Mouse (Mus musculus) fat pad, adult 2 months (tissue): ENCODE measurements around the gene Tubb1.

ENCODE experiments used
- DNase-seq: peaks from one replicate; pipeline ENCODE4 v3.0.0-alpha.2; 2011; ENCODE audit warnings: low read depth, low spot score; ENCODE audit errors: extremely low read depth

Tubb1 gene

DNA sequence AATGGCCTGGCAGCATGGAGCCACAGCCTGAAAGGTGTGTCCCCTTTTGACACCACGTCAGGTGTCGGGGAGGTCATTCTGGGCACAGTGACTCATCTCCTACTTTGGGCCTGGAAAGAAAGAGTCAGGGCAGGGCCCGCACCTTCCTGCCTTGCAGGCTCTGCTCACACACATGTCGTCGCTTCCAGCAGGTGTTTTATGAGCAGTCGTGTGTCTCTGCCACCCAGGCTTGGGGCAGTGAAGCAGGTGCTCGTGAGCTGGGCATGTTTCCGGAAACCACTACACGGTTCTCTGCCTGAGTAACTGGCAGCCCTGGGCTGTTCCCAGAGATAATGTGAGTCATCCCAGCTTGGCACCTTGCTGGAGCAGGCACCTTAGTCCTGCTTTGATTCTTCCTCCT is 8.0 kb upstream of the Tubb1 start:
- no peak for DNase-seq

DNA sequence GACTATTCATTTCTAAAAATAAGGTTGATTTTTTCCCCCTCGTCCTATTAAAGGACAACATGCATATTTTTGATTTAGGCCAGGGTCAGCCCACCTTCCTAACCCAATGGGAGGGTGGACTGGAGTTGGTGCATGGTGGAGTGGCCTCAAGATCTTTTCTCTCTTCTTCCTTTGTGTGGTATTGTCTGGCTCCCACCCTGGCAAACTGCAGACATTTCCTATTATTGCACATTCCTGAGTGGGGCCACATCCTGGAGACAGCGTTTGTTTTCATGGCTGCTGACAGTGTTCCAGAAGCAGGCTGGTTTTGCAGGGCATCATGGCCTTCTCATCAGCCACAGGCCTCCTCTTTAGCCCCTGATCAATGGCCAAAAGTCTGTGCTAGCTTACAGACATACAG is 7.4 kb upstream of the Tubb1 start:
- no peak for DNase-seq

- DNase-seq, result no peak
Measured at GRCm38 (mm10) chr2:174444359-174444758, 6.1 kb upstream of the Tubb1 start.

GRCm38 (mm10) chr2:174445018-174445417 is 5.5 kb upstream of the Tubb1 start:
- DNase-seq, result no peak

DNA sequence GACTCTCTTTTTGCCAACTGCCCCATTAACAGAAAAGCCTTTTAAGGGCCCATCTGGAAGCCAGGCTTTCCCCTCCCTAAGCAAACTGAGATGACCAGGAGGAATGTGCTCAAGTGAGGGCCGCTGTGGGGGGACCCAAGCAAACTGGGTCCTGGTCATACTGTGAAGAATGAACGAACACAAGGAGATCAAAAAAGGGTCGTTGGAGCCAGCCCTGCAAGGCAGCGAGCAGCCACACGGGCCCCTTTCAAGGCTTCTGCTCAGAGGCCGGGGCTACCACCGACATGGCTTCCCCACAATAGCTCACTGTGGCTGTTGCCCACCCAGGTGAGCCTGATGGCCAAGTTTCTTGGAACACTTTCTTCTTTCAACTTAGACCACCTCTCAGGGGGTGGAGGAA is 4.0 kb upstream of the Tubb1 start:
- no peak for DNase-seq

DNA sequence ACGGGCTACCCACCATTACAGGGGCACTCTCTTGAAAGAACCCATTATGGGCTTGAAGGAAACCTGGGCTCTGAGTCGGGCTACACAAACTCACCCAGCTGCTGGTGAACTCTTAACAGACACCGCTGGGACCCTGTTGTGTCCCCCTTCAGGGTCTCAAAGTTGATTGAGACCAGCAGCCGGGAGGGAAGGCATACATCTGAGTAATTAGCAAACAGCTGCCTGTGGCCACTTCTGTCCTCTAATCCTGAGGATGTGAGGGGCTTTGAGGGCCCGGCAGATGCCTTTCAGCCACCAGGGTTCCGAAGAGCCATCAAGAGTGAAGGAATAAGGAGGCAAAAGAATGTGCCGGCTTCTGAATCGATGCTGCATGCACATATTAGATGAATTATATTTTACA is 3.6 kb upstream of the Tubb1 start:
- DNase-seq, result no peak

DNA sequence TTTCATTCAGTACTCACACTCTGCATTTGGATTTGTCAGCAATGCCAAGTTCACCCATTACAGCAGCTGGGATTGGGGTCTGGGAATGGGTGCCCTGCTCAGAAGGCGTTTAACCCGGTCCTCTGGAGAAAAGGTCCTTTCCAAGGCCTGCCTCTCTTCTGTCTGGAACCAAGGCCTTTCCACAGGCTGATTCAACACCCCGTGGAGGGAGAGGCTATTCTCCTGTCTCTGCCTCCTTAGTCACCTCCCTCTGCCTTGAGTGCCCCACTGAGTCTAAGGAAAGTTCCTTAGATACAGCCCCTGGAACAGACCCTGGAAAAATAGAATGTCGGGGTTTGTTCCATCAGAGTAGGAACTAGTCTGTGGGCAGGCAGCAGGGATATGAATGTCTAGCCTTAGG is 2.1 kb upstream of the Tubb1 start:
- DNase-seq, result no peak

DNA sequence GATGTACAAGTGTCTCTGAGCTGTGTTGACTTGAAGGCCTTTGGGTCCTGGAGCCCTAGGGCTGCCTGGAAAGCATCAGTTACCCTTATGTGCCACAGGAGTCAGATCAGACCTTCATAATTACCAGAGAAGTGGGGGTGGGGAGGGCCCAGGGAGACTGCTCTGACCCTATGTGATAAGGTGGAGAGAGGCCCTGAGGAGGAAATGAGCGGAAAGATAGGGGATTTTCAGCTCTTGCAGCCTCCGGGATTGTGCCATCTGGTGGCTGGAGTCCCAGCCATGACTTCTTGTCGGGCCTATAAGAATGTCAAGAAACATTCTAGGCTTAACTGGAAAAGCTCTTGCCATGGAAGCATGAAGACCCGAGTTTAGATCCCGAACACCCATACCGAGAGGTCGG is 3.2 kb downstream of the Tubb1 start:
- no peak for DNase-seq

DNA sequence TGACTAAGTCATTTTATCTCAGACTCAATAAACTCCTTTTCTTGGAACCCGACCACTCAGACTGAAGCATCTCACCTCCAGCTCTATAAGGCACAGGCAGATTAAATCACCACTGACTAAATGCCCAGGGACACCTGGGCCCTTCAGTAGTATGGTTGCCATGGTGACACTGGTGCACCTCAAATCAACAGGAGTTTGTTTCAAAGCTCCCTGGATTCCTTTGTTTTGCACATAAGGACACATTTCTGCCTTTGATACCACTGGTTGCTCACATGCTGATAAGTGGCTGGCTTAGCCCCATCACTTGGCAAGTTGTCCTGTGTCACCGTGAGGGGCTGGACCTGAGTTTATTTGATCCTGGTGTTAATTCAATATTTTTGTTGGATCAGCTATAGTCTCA is 8.9 kb downstream of the Tubb1 start:
- DNase-seq, result no peak

- no peak for DNase-seq
Measured at GRCm38 (mm10) chr2:174463370-174463769, 12.9 kb downstream of the Tubb1 start.

GRCm38 (mm10) chr2:174463789-174464523 is 13.5 kb downstream of the Tubb1 start, which contains the start of gene Atp5e:
Gene Atp5e, minus strand, starts transcription at chr2:174464105.
- no peak for DNase-seq

GRCm38 (mm10) chr2:174470333-174470732 is 19.8 kb downstream of the Tubb1 start:
- DNase-seq, result no peak

GRCm38 (mm10) chr2:174470786-174471405 is 20.4 kb downstream of the Tubb1 start:
- no peak for DNase-seq

DNA sequence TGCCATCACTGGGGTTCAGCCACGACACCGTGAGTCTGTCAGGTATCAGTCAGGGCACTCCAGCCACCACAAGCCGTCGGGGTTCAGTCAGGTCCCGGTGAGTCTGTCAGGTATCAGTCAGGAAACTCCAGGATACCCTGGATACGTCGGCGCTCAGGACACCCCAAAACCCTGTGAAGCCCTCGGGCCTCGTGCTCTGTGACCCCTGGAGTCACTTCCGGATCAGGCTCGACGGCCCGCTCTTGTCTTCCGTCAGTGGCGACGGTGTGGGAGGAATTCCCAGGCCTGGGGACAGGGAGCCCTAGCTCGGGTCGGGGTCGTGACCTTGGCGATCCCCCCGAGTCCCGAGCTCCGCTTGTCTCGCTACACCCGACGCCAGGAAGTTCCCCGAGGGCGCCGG is 21.9 kb downstream of the Tubb1 start:
- no peak for DNase-seq

DNA sequence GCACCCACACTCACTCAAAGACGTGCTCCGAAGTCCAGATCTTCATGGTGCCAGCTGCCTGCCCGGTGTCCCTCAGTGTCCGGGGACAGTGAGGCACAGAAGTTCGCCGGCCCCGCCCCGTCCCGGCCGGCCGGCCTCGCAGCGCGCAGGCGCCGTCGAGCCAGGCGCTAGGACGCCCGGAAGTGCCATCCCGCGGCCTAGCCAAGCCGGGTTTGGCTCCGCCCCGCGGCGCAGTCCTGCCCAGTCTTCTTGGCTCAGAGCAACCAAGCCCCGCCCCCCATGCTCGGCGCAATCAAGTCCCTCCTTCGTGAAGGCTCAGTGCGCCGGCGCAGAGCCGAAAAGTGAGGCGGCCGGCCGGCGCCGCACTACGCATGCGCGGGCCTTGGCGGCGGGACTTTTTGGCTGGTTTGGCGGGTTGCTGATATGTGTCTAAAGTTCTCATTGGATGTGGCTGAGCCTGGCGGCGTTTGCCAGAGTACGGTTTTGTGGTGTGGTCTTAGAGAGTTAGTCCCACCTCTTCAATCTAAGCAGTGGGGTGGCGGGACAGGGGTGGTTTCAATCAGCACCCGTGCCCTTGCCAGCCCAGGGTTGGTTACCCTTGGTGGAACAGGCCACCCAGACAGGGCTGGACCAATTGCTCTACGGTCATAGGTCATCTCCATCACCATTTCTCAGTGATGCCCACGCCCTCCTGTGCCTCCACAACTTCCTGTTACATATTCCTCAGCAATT is 22.5 kb downstream of the Tubb1 start, which contains the start of gene Prelid3b:
TSS of gene Prelid3b (minus strand) at position 264 of the 732 bp plus-strand sequence.
- peak; percentile 76 for DNase-seq

DNA sequence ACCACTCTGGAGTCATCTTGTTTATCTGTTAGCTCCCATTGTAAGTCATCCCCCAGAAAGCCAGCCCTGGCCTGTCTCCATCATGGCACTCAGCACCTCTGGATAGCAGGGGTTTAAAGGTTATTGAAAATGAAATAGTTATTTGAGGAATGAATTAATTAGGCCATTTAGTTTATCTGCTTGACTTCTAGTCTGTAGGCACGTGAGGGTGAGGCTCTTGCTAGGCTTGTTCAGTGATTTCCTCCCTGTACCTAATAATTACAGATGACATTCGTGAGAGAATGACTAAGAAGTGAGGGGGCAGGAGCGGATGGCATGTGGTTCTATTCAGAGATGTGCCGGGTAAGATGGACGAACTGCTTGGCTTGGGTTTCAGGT is 23.0 kb downstream of the Tubb1 start:
- DNase-seq, result no peak

- no peak for DNase-seq
Measured at GRCm38 (mm10) chr2:174477543-174478319, 27.2 kb downstream of the Tubb1 start.

- no peak for DNase-seq
Measured at GRCm38 (mm10) chr2:174478746-174479145, 28.3 kb downstream of the Tubb1 start.

- DNase-seq, result no peak
Measured at GRCm38 (mm10) chr2:174487005-174487404, 36.5 kb downstream of the Tubb1 start.

DNA sequence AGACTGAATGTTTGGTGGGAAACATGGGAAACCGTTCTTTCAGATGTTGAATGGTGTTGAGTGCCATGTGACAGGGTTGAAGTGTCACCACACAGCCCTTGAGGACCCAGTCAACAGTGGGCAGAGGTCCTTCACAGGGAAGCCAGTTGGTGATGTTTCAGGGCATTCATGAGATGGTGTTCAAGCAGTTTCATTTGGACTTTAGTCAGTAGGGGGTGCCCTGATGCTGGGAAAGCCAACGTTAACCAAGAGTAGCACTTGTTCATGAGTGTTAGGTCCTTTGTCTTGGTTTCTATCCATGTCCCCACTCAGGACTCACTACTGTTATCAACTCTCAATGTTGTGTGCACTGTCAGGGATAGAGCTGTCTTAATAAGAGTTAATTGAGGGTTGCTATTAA is 42.4 kb downstream of the Tubb1 start:
- no peak for DNase-seq

DNA sequence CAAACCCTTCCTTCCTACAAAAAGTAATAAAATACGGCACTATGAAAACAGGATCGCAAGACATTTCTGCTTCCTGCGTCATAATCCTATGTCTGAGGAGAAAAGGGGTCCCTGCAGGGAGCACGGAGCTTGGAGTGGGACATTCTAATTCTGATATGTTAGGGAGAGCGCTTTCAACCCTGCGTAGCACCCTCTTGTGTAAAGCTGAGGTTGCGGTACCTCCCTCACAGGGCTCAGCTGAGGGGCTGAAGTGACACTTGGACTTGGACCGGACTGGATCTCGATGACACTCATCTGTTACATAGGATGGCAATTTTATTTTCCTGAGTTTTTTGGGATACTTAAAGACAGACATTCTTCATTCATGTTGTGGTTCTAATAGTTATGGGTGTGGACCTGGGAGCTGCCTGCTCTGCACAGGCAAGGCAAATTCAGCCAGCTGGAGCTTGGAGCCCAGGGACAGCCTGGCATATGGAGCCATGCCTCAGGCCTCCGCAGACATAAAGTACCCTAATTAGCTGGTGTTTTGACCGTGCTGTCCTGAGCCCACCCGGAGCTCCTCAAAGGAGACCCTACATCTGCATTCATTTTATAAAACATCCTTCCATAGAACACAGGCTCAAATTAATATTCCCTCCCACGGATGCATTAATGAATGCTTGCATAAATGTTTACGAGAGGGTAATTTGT is 50.5 kb downstream of the Tubb1 start:
- DNase-seq, result no peak
